Mouse (Mus musculus) C2C12 (cell line): ENCODE results near the gene Slc22a15. TPM values are rescaled to one million over a fixed set of nuclear protein-coding genes. Genes with fewer than 3 reads are reported as not detected.

ENCODE experiments used
- H3K27me3 ChIP-seq: one replicate; pipeline ENCODE4 v1.6.1; 2011; ENCODE audit not compliant: control insufficient read depth, insufficient read depth, insufficient read length
- H3K36me3 ChIP-seq: one replicate; pipeline ENCODE4 v1.6.1; 2011; ENCODE audit not compliant: control insufficient read depth, insufficient read depth
- H3K4me3 ChIP-seq: one replicate; pipeline ENCODE4 v1.5.1; 2011; ENCODE audit warnings: mild to moderate bottlenecking, control low read depth; ENCODE audit not compliant: poor library complexity, insufficient read depth, severe bottlenecking
- H3K79me2 ChIP-seq: one replicate; pipeline ENCODE4 v1.6.1; 2011; ENCODE audit not compliant: control insufficient read depth, insufficient read depth
- H3K79me3 ChIP-seq: one replicate; pipeline ENCODE4 v1.6.1; 2011; ENCODE audit warnings: low read depth, control low read depth
- H3ac ChIP-seq: one replicate; pipeline ENCODE3; 2011; ENCODE audit warnings: low read depth; ENCODE audit not compliant: control insufficient read depth, insufficient read length
- CTCF ChIP-seq: IDR thresholded peaks from one replicate; pipeline ENCODE4 v1.5.1; 2011; ENCODE audit not compliant: control insufficient read depth, insufficient read depth, insufficient read length
- MYOG ChIP-seq: IDR thresholded peaks from one replicate; pipeline ENCODE4 v1.6.1; 2011; ENCODE audit not compliant: control insufficient read depth, insufficient read length; ENCODE audit errors: extremely low read depth
- polyA plus RNA-seq: library from polyadenylated mRNA; unstranded; fragments of >200 nt; fragmentation: generic; extraction: Trizol; gene quantifications from one replicate; pipeline ENCODE4 v1.2.1, GENCODE M21; 2012; ENCODE audit warnings: missing spikeins

Slc22a15 gene
- polyA plus RNA-seq, 1 experiment: 7.9 TPM

- no peak overlapping the region for H3ac ChIP-seq
- no peaks in the 10 kb centered on the region for H3K79me2 ChIP-seq
- TF ChIP-seq MYOG: no peak
- peak; percentile 97 for TF ChIP-seq CTCF
- H3K79me3 ChIP-seq: no peaks in the 10 kb centered on the region
- no peak overlapping the region for H3K4me3 ChIP-seq
- no peaks in the 10 kb centered on the region for H3K36me3 ChIP-seq
- no peaks in the 10 kb centered on the region for H3K27me3 ChIP-seq
Measured at GRCm38 (mm10) chr3:101806149-101806548, 118.1 kb downstream of the Slc22a15 start.

Other genes with a start within 250 kb of the Slc22a15 start
- 0.57 TPM for gene Mab21l3, start 75.5 kb downstream of the Slc22a15 start, polyA plus RNA-seq
- 0.02 TPM for gene Nhlh2, start 85.6 kb upstream of the Slc22a15 start, polyA plus RNA-seq
- gene Casq2, start 162.0 kb upstream of the Slc22a15 start, polyA plus RNA-seq: 0.64 TPM